Mouse (Mus musculus) ES-E14 (cell line): ENCODE results near the gene Tmem262. TPM values are rescaled to one million over a fixed set of nuclear protein-coding genes. Genes with fewer than 3 reads are reported as not detected.

ENCODE experiments used
- DNase-seq: peaks from one replicate; pipeline ENCODE4 v3.0.0-alpha.2; 2013; ENCODE audit warnings: low read depth, low spot score
- H3K27ac ChIP-seq: 2 replicates; pipeline ENCODE4 v1.5.1; 2012; ENCODE audit warnings: low read depth, mild to moderate bottlenecking, low read length, moderate library complexity, mixed read lengths; ENCODE audit not compliant: poor library complexity, insufficient read depth, severe bottlenecking
- H3K36me3 ChIP-seq: 2 replicates; pipeline ENCODE4 v1.6.1; 2012; ENCODE audit warnings: mild to moderate bottlenecking, low read length, moderate library complexity, mixed read lengths; ENCODE audit not compliant: control insufficient read depth, poor library complexity, insufficient read depth, severe bottlenecking
- H3K4me1 ChIP-seq, 2 experiments: fragments of 150-350 bp in 1 of 2; sonication (generic) in 1 of 2; 2 replicates each; pipeline ENCODE4 v1.6.1; 2012; ENCODE audit warnings: low read length in 2 of 2, mild to moderate bottlenecking in 1 of 2, mixed read lengths in 1 of 2; ENCODE audit not compliant: control insufficient read depth in 2 of 2, insufficient read depth in 2 of 2, poor library complexity in 1 of 2
- H3K4me3 ChIP-seq, 2 experiments: fragments of 150-350 bp in 1 of 2; sonication (generic) in 1 of 2; 2 replicates each; pipeline ENCODE4 v1.5.1; 2012; ENCODE audit warnings: low read length in 2 of 2, low read depth in 1 of 2, mild to moderate bottlenecking in 1 of 2, mixed read lengths in 1 of 2; ENCODE audit not compliant: insufficient read depth in 1 of 2, poor library complexity in 1 of 2, severe bottlenecking in 1 of 2
- H3K9ac ChIP-seq: 2 replicates; pipeline ENCODE4 v1.6.1; 2012; ENCODE audit warnings: low read depth, mild to moderate bottlenecking, low read length, mixed read lengths; ENCODE audit not compliant: poor library complexity, insufficient read depth, severe bottlenecking
- H3K9me3 ChIP-seq: fragments of 150-350 bp; sonication (generic); 2 replicates; pipeline ENCODE4 v1.6.1; 2012; ENCODE audit warnings: low read depth, mild to moderate bottlenecking, low read length; ENCODE audit not compliant: control insufficient read depth, insufficient read depth
- CHD2 ChIP-seq: IDR thresholded peaks from 2 replicates; pipeline ENCODE4 v1.6.1; 2014; ENCODE audit warnings: mild to moderate bottlenecking, low read depth, low read length, inconsistent platforms
- HCFC1 ChIP-seq: IDR thresholded peaks from 2 replicates; pipeline ENCODE4 v1.6.1; 2012; ENCODE audit warnings: low read length, inconsistent platforms, borderline replicate concordance; ENCODE audit not compliant: insufficient read depth
- MAFK ChIP-seq: IDR thresholded peaks from 2 replicates; pipeline ENCODE4 v1.6.1; 2014; ENCODE audit warnings: mild to moderate bottlenecking, low read depth, low read length, inconsistent platforms; ENCODE audit not compliant: insufficient read depth
- ZC3H11A ChIP-seq: IDR thresholded peaks from 2 replicates; pipeline ENCODE4 v1.6.1; 2012; ENCODE audit warnings: low read depth, mild to moderate bottlenecking, inconsistent platforms, low read length, borderline replicate concordance
- ZNF384 ChIP-seq: IDR thresholded peaks from 2 replicates; pipeline ENCODE4 v1.6.1; 2012; ENCODE audit warnings: low read depth, low read length, inconsistent platforms
- in situ Hi-C, 2 experiments: fragments of 600-800 bp; cut with MboI; formaldehyde crosslinking; loops; one replicate each; pipeline ENCODE4 v1.15.1; 2025; ENCODE audit warnings: low sequenced_read_pairs in 2 of 2, inconsistent platforms in 1 of 2; ENCODE audit not compliant: unreplicated experiment in 2 of 2
- total RNA-seq: library from RNA; depleted of rRNA; stranded (reverse); fragments of 300-350 nt; gene quantifications from 2 replicates; pipeline ENCODE4 v1.2.3, GENCODE M21; 2012

Tmem262 gene
- total RNA-seq, 1 experiment = not detected

- peak; percentile 90 for DNase-seq
- peak within 1 kb of the TSS; percentile 81 for H3K27ac ChIP-seq
- no peaks in the 10 kb centered on the region; a peak in 1 of 4 replicates for H3K4me1 ChIP-seq
- peaks cover 32% of the 10 kb centered on the region for H3K36me3 ChIP-seq
- in situ Hi-C loops = no loop called here
- H3K4me3 ChIP-seq = peak within 1 kb of the TSS; percentile 74 to 80
- TF ChIP-seq MAFK (no peak), CHD2 (peak; percentile 94)
- peak within 1 kb of the TSS; percentile 91 for H3K9ac ChIP-seq
- H3K9me3 ChIP-seq = no peaks in the 10 kb centered on the region
Measured at GRCm38 (mm10) chr19:6046294-6047153, 33.3 kb upstream of the Tmem262 start, which contains the start of gene Syvn1. Syvn1 (plus strand) TSS chr19:6046576.

DNA sequence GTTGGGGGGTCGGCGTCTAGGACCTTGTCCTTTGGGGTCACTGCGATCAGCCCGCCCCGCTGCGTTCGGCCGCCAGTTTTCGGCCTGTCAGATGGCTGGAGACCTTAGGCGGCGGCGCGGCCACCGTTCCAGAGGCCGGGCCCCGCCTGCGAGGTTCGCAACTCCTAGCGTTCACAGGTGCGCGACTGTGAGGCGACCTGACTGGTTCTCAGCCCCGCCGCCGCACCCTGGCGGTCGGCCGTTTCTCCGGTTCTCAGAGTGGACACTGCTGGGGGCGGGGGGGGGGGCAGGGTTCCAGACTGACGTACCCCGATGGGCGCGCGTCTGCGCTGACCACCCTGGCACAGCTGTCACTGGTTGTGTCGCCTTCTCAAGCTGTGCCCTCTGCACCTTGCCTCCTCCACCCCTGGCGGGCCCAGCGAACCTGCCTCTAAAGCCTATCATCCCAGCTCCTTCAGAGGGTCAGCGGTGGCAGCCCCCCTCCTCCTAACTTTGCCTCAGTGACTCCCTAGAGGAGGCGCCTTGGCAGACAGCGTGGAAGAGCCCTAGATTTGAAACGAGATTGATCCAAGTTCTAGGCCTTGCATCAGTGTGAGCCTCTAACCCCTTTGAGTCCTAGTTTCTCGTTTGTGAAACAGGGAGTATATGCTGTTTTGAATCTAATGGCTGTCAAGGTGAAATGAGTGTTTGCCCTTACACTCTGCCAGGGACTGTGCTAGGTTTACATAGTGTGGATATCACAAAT is 32.5 kb upstream of the Tmem262 start:
- Histone ChIP-seq H3K4me1 (no peaks in the 10 kb centered on the region; a peak in 1 of 4 replicates), H3K36me3 (peaks cover 38% of the 10 kb centered on the region), H3K9ac (peak overlapping the region; percentile 91), H3K27ac (no peak overlapping the region; the same call in 1 of the 2 replicates), H3K9me3 (no peaks in the 10 kb centered on the region), H3K4me3 (peak overlapping the region; percentile 74 to 80)
- in situ Hi-C loops = no loop called here
- no peak for DNase-seq
- TF ChIP-seq ZNF384 (no peak), CHD2 (no peak), MAFK (no peak), HCFC1 (no peak), ZC3H11A (no peak)

- in situ Hi-C loops = no loop called here
- peak overlapping the region; percentile 74 to 80 for H3K4me3 ChIP-seq
- H3K4me1 ChIP-seq = no peaks in the 10 kb centered on the region; a peak in 1 of 4 replicates
- DNase-seq = no peak
- H3K9me3 ChIP-seq = no peaks in the 10 kb centered on the region
- H3K27ac ChIP-seq = no peak overlapping the region
- TF ChIP-seq MAFK (no peak), CHD2 (no peak), ZNF384 (no peak), HCFC1 (no peak), ZC3H11A (no peak)
- peaks cover 42% of the 10 kb centered on the region for H3K36me3 ChIP-seq
- peak overlapping the region; percentile 91 for H3K9ac ChIP-seq
Measured at GRCm38 (mm10) chr19:6047899-6048166, 32.0 kb upstream of the Tmem262 start.

DNA sequence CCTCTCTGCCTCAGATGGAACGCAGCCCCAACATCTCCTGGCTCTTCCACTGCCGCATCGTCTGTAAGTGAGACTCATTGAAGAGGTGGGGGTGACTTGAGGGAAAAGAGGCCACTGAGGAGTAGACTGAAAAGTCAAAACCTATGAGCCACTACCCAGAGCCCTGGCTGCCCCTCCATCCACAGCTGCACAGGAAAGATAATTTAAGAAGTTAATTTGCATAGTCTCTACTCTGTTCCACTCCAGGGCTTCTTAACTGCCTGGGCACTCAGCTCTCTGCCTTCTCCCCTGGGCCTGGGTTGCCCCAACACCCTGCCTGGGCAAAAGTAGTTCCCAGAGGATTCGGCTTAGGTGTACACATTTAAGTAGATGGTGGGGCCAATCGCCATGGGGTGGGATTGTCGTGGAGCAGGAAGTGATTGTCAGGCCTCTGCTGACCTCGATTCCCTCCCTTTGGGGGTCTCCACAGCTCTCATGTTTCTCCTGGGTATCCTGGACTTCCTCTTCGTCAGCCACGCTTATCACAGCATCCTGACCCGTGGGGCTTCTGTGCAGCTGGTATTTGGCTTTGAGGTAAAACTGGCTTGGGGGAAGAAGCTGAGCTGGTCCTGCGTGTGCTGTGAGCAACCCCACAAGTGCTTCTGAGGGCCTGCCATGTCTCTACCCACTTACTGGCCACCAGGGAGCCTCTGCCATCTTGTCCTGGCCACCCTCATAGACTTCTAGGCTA is 31.0 kb upstream of the Tmem262 start:
- in situ Hi-C loops = no loop called here
- Histone ChIP-seq H3K9ac (no peak overlapping the region), H3K27ac (no peak overlapping the region), H3K36me3 (peaks cover 51% of the 10 kb centered on the region), H3K4me1 (no peaks in the 10 kb centered on the region; a peak in 1 of 4 replicates), H3K4me3 (no peak overlapping the region), H3K9me3 (no peaks in the 10 kb centered on the region)
- no peak for DNase-seq
- TF ChIP-seq ZNF384 (no peak), ZC3H11A (no peak), HCFC1 (no peak), CHD2 (no peak), MAFK (no peak)
